Mouse (Mus musculus) liver, postnatal 0 days (tissue): Measurements from ENCODE around the gene Spred2.

ENCODE experiments used
- CTCF ChIP-seq: sonication (generic); IDR thresholded peaks from 2 replicates; pipeline ENCODE4 v1.5.1; 2016; ENCODE audit warnings: antibody characterized with exemption, low read depth
- EP300 ChIP-seq: IDR thresholded peaks from 2 replicates; pipeline ENCODE4 v1.6.1; 2016; ENCODE audit warnings: antibody characterized with exemption, low read depth, mild to moderate bottlenecking

- no peak for TF ChIP-seq EP300
- TF ChIP-seq CTCF = no peak
Observed at GRCm38 (mm10) chr11:19917381-19918245, 6.6 kb upstream of the Spred2 start.
